Mouse (Mus musculus): ENCODE measurements around the gene Zbtb45. TPM values are rescaled to one million over a fixed set of nuclear protein-coding genes. Genes with fewer than 3 reads are reported as not detected.

Gene Zbtb45
- polyA plus RNA-seq, 1 experiment, result 46.2 TPM

GRCm38 (mm10) chr7:12998851-12999250, 11.0 kb downstream of the Zbtb45 start, which contains the start of gene Trim28:
Gene Trim28 (plus strand): TSS chr7:12999114.
- H3K27me3 ChIP-seq (ENCODE audit: control insufficient read depth, insufficient read depth, low read length), result no peaks in the 10 kb centered on the region
- peaks cover 2% of the 10 kb centered on the region for H3K4me1 ChIP-seq (ENCODE audit: control insufficient read depth, insufficient read depth, insufficient read length, low read length)
- no peak within 1 kb of the TSS for H3K27ac ChIP-seq (ENCODE audit: insufficient read depth, low read depth, low read length)
- 82% methylated on average over 3 of the region's 3 CpGs for WGBS
- TF ChIP-seq CTCF (IDR thresholded peaks at IDR 0.05; ENCODE audit: extremely low read depth, insufficient read length, insufficient replicate concordance, low read depth, low read length) (no peak), POLR2A (IDR thresholded peaks at IDR 0.05; ENCODE audit: low read depth, low read length) (no peak)
- H3K4me3 ChIP-seq (ENCODE audit: low read depth, low read length), result no peak within 1 kb of the TSS
- no peaks in the 10 kb centered on the region for H3K36me3 ChIP-seq (ENCODE audit: control insufficient read depth, insufficient read depth, low read length)

GRCm38 (mm10) chr7:12998053-12998452, 11.8 kb downstream of the Zbtb45 start, which contains the start of gene Slc27a5:
Gene Slc27a5 (minus strand): TSS chr7:12998192.
- TF ChIP-seq CTCF (IDR thresholded peaks at IDR 0.05; ENCODE audit: extremely low read depth, insufficient read length, insufficient replicate concordance, low read depth, low read length) (no peak), POLR2A (IDR thresholded peaks at IDR 0.05; ENCODE audit: low read depth, low read length) (no peak)
- 42% methylated on average over 5 of the region's 5 CpGs for WGBS
- Histone ChIP-seq H3K4me3 (ENCODE audit: low read depth, low read length) (no peak within 1 kb of the TSS), H3K27ac (ENCODE audit: insufficient read depth, low read depth, low read length) (no peak within 1 kb of the TSS), H3K4me1 (ENCODE audit: control insufficient read depth, insufficient read depth, insufficient read length, low read length) (peaks cover 2% of the 10 kb centered on the region), H3K27me3 (ENCODE audit: control insufficient read depth, insufficient read depth, low read length) (no peaks in the 10 kb centered on the region), H3K36me3 (ENCODE audit: control insufficient read depth, insufficient read depth, low read length) (no peaks in the 10 kb centered on the region)

GRCm38 (mm10) chr7:12997230-12997629, 12.6 kb downstream of the Zbtb45 start:
- Histone ChIP-seq H3K27me3 (ENCODE audit: control insufficient read depth, insufficient read depth, low read length) (no peaks in the 10 kb centered on the region), H3K36me3 (ENCODE audit: control insufficient read depth, insufficient read depth, low read length) (no peaks in the 10 kb centered on the region), H3K4me1 (ENCODE audit: control insufficient read depth, insufficient read depth, insufficient read length, low read length) (peaks cover 2% of the 10 kb centered on the region), H3K4me3 (ENCODE audit: low read depth, low read length) (no peak overlapping the region), H3K27ac (ENCODE audit: insufficient read depth, low read depth, low read length) (no peak overlapping the region)
- TF ChIP-seq POLR2A (IDR thresholded peaks at IDR 0.05; ENCODE audit: low read depth, low read length) (no peak), CTCF (IDR thresholded peaks at IDR 0.05; ENCODE audit: extremely low read depth, insufficient read length, insufficient replicate concordance, low read depth, low read length) (no peak)
- 77% methylated on average over 5 of the region's 5 CpGs for WGBS

- no peak overlapping the region for H3K27ac ChIP-seq (ENCODE audit: insufficient read depth, low read depth, low read length)
- no peak overlapping the region for H3K4me3 ChIP-seq (ENCODE audit: low read depth, low read length)
- H3K4me1 ChIP-seq (ENCODE audit: control insufficient read depth, insufficient read depth, insufficient read length, low read length), result peaks cover 2% of the 10 kb centered on the region
- no peaks in the 10 kb centered on the region for H3K27me3 ChIP-seq (ENCODE audit: control insufficient read depth, insufficient read depth, low read length)
- no peak for TF ChIP-seq CTCF (IDR thresholded peaks at IDR 0.05; ENCODE audit: extremely low read depth, insufficient read length, insufficient replicate concordance, low read depth, low read length)
- TF ChIP-seq POLR2A (IDR thresholded peaks at IDR 0.05; ENCODE audit: low read depth, low read length), result no peak
- no peaks in the 10 kb centered on the region for H3K36me3 ChIP-seq (ENCODE audit: control insufficient read depth, insufficient read depth, low read length)
These were observed 14.0 kb downstream of the Zbtb45 start for GRCm38 (mm10) chr7:12995862-12996261.

GRCm38 (mm10) chr7:12993148-12993547, 16.7 kb downstream of the Zbtb45 start:
- H3K4me1 ChIP-seq (ENCODE audit: control insufficient read depth, insufficient read depth, insufficient read length, low read length), result peaks cover 2% of the 10 kb centered on the region
- 87% methylated on average over 10 of the region's 10 CpGs for WGBS
- no peaks in the 10 kb centered on the region for H3K36me3 ChIP-seq (ENCODE audit: control insufficient read depth, insufficient read depth, low read length)
- H3K27me3 ChIP-seq (ENCODE audit: control insufficient read depth, insufficient read depth, low read length), result no peaks in the 10 kb centered on the region
- H3K27ac ChIP-seq (ENCODE audit: insufficient read depth, low read depth, low read length), result no peak overlapping the region
- H3K4me3 ChIP-seq (ENCODE audit: low read depth, low read length), result no peak overlapping the region
- no peak for TF ChIP-seq CTCF (IDR thresholded peaks at IDR 0.05; ENCODE audit: extremely low read depth, insufficient read length, insufficient replicate concordance, low read depth, low read length)

DNA sequence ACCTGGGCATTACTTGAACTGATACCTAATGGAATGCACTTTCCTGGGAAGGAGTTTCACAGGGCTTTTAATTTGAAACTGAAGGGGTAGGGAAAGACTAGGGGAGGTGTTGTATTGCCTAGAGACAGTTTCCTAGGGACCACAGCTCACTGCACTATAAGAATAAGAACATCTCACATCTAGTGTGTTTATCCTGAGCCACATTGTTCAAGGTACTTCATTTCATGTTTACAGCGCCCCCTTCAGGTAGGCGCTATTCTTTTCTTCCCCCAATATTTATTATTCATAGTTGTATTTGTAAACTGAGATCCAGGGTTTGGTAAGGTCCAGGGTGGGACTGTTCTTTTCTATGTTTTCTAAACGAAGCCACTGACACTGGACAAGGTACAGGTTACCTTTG, 17.6 kb downstream of the Zbtb45 start:
- H3K4me1 ChIP-seq (ENCODE audit: control insufficient read depth, insufficient read depth, insufficient read length, low read length), result no peaks in the 10 kb centered on the region
- H3K27me3 ChIP-seq (ENCODE audit: control insufficient read depth, insufficient read depth, low read length), result no peaks in the 10 kb centered on the region
- TF ChIP-seq POLR2A (IDR thresholded peaks at IDR 0.05; ENCODE audit: low read depth, low read length) (no peak), CTCF (IDR thresholded peaks at IDR 0.05; ENCODE audit: extremely low read depth, insufficient read length, insufficient replicate concordance, low read depth, low read length) (no peak)
- 3% methylated on average over 3 of the region's 3 CpGs for WGBS
- H3K36me3 ChIP-seq (ENCODE audit: control insufficient read depth, insufficient read depth, low read length), result no peaks in the 10 kb centered on the region
- no peak overlapping the region for H3K4me3 ChIP-seq (ENCODE audit: low read depth, low read length)
- no peak overlapping the region for H3K27ac ChIP-seq (ENCODE audit: insufficient read depth, low read depth, low read length)

DNA sequence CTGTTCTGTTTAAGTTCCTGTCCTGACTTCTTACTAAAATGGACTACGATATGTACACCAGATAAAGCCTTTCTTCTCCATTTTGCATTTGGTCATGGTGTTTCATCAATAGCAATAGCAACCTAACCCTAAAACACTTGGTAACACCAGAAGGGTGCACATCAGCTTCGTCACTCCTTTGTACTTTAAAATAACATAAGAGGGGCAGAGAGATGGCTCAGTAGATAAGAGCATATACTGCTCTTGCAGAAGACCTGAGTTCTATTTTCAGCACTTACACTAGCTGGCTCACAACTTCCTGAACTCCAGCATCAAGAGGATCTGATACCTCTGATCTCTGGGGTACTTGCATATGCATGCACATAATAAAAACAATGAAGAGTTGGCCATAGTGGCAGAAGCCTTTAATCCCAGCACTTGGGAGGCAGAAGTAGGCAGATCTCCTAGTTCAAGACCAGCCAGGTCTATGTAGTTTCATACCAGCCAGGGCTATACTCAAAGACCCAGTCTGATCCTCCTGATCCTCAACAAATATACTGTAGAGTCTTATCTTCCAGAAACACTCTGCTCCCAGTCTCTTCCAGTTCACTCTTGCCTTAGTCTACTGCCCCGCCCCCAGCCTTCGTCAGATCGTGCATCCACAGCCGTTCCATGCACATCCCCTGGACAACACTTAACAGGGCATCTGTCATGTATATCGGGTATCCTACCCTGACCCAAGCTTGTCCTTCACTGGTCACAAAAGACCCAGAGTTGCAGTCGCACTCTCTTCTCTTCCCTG, 22.2 kb downstream of the Zbtb45 start:
- no peak overlapping the region for H3K4me3 ChIP-seq (ENCODE audit: low read depth, low read length)
- TF ChIP-seq POLR2A (IDR thresholded peaks at IDR 0.05; ENCODE audit: low read depth, low read length), result no peak
- TF ChIP-seq CTCF (IDR thresholded peaks at IDR 0.05; ENCODE audit: extremely low read depth, insufficient read length, insufficient replicate concordance, low read depth, low read length), result no peak
- H3K36me3 ChIP-seq (ENCODE audit: control insufficient read depth, insufficient read depth, low read length), result no peaks in the 10 kb centered on the region
- no peaks in the 10 kb centered on the region for H3K27me3 ChIP-seq (ENCODE audit: control insufficient read depth, insufficient read depth, low read length)
- 80% methylated on average over 8 of the region's 8 CpGs for WGBS
- no peaks in the 10 kb centered on the region; the same call in 1 of the 2 replicates for H3K4me1 ChIP-seq (ENCODE audit: control insufficient read depth, insufficient read depth, insufficient read length, low read length)
- no peak overlapping the region for H3K27ac ChIP-seq (ENCODE audit: insufficient read depth, low read depth, low read length)

Data from small intestine, adult 2 months (tissue).